ENCODE assay signal across 24 mouse cellular contexts in genomic region chr2:166535519-166535918, GRCm38 (mm10).
DNase-seq lines count a peak whose midpoint lies in the region; ATAC-seq and TF ChIP-seq lines count a peak whose summit lies in the region.
"Had no signal": no experiment of that assay in that cellular context is flagged by ENCODE, and none has a peak within 500 bp of the region (broad histone marks: within the 10 kb centered on the region; RNA-seq: fewer than 3 reads in every experiment).

No protein-coding gene starts in this region.

- 0 out of 2 replicates have a peak, but pooled peaks have one; percentile 19 for ATAC-seq in intestine, embryonic 14.5 days (replicated peaks; ENCODE audit: low FRiP score, low TSS enrichment, low read depth)
- ATAC-seq in intestine, embryonic 16.5 days, result no peak
- peak; percentile 81 for ATAC-seq in limb, embryonic 13.5 days (ENCODE audit: low FRiP score, low read depth)
- 0 out of 2 replicates have a peak, but pooled peaks have one; percentile 55 for ATAC-seq in neural tube, embryonic 15.5 days (ENCODE audit: low FRiP score)
- ATAC-seq: Patski had no signal

- H3K4me3 ChIP-seq in intestine, embryonic 14.5 days (ENCODE audit: low read depth, low read length), result no peak overlapping the region
- no peak overlapping the region for H3K4me3 ChIP-seq in intestine, embryonic 16.5 days (ENCODE audit: low read length)
- H3K4me3 ChIP-seq in kidney, adult 2 months (ENCODE audit: insufficient read depth, low read depth, low read length), result no peak overlapping the region
- no peak overlapping the region for H3K4me3 ChIP-seq in limb, embryonic 13.5 days
- no peak overlapping the region for H3K4me3 ChIP-seq in neural tube, embryonic 15.5 days (replicated peaks)
- H3K4me3 ChIP-seq: gastrocnemius, adult 2 months; hindbrain, embryonic 15.5 days; liver, embryonic 13.5 days; midbrain, embryonic 12.5 days had no signal

- no peak overlapping the region for H3K9ac ChIP-seq in intestine, embryonic 14.5 days (ENCODE audit: low read length)
- no peak overlapping the region for H3K9ac ChIP-seq in intestine, embryonic 16.5 days (ENCODE audit: low read depth, low read length)
- no peak overlapping the region for H3K9ac ChIP-seq in limb, embryonic 13.5 days
- no peak overlapping the region for H3K9ac ChIP-seq in neural tube, embryonic 15.5 days (replicated peaks)
- H3K9ac ChIP-seq: hindbrain, embryonic 15.5 days; liver, embryonic 13.5 days; midbrain, embryonic 12.5 days had no signal

- H3K9me3 ChIP-seq in intestine, embryonic 14.5 days (ENCODE audit: control insufficient read depth, low read length), result no peaks in the 10 kb centered on the region; the same call in 1 of the 2 replicates
- no peaks in the 10 kb centered on the region for H3K9me3 ChIP-seq in intestine, embryonic 16.5 days (ENCODE audit: control insufficient read depth, low read length)
- H3K9me3 ChIP-seq in limb, embryonic 13.5 days, result peaks cover under 1% of the 10 kb centered on the region; the same call in 1 of the 2 replicates
- no peaks in the 10 kb centered on the region for H3K9me3 ChIP-seq in neural tube, embryonic 15.5 days (replicated peaks)
- H3K9me3 ChIP-seq: hindbrain, embryonic 15.5 days; liver, embryonic 13.5 days had no signal

- no peaks in the 10 kb centered on the region for H3K4me1 ChIP-seq in intestine, embryonic 14.5 days (replicated peaks; ENCODE audit: control insufficient read depth, insufficient read depth, low read length)
- no peaks in the 10 kb centered on the region for H3K4me1 ChIP-seq in intestine, embryonic 16.5 days (ENCODE audit: control insufficient read depth, insufficient read depth, low read length)
- no peaks in the 10 kb centered on the region for H3K4me1 ChIP-seq in kidney, adult 2 months (ENCODE audit: control insufficient read depth, insufficient read depth, low read length)
- peaks cover 14% of the 10 kb centered on the region for H3K4me1 ChIP-seq in limb, embryonic 13.5 days
- H3K4me1 ChIP-seq in neural tube, embryonic 15.5 days, result peaks cover 16% of the 10 kb centered on the region
- H3K4me1 ChIP-seq: hindbrain, embryonic 15.5 days; liver, embryonic 13.5 days; midbrain, embryonic 12.5 days had no signal

- WGBS in intestine, embryonic 14.5 days, result 74% methylated on average over 11 of the region's 11 CpGs
- 79% methylated on average over 11 of the region's 11 CpGs for WGBS in intestine, embryonic 16.5 days
- 40% methylated on average over 11 of the region's 11 CpGs for WGBS in kidney, adult 2 months
- WGBS in limb, embryonic 13.5 days, result 44% methylated on average over 11 of the region's 11 CpGs
- 42% methylated on average over 11 of the region's 11 CpGs for WGBS in neural tube, embryonic 15.5 days

- no peaks in the 10 kb centered on the region for H3K27me3 ChIP-seq in intestine, embryonic 14.5 days (replicated peaks; ENCODE audit: control insufficient read depth, insufficient read depth, low read length)
- H3K27me3 ChIP-seq in intestine, embryonic 16.5 days (replicated peaks; ENCODE audit: control insufficient read depth, insufficient read depth, low read length), result no peaks in the 10 kb centered on the region
- H3K27me3 ChIP-seq in kidney, adult 2 months (replicated peaks; ENCODE audit: control insufficient read depth, insufficient read depth, low read length), result no peaks in the 10 kb centered on the region
- no peaks in the 10 kb centered on the region for H3K27me3 ChIP-seq in limb, embryonic 13.5 days
- H3K27me3 ChIP-seq in neural tube, embryonic 15.5 days (replicated peaks), result no peaks in the 10 kb centered on the region
- H3K27me3 ChIP-seq: hindbrain, embryonic 15.5 days; liver, embryonic 13.5 days; midbrain, embryonic 12.5 days had no signal

- DNase-seq in intestine, embryonic 14.5 days (ENCODE audit: low spot score), result no peak
- DNase-seq in kidney, postnatal 10 days, result peak; percentile 37
- no peak for DNase-seq in kidney, adult 2 months
- DNase-seq in left cerebral cortex, adult 18-20 months (ENCODE audit: low spot score in 2 of 2), result no peak
- DNase-seq in thymus, postnatal 10 days (ENCODE audit: low spot score in 2 of 2), result no peak
- DNase-seq: adrenal gland, adult 2 months; B cell, adult 2 months; cerebellum, adult 11 months; cerebellum, postnatal 10 days; gastrocnemius, adult 2 months; heart, postnatal 4 days; kidney, postnatal 36 days; left cerebral cortex, postnatal 4 days; liver, embryonic 13.5 days; lung, adult 2 months; right cerebral cortex, postnatal 4 days; thymus, adult 2 months had no signal

- no peak overlapping the region for H3K27ac ChIP-seq in intestine, embryonic 14.5 days (ENCODE audit: low read depth)
- no peak overlapping the region for H3K27ac ChIP-seq in intestine, embryonic 16.5 days (ENCODE audit: low read length)
- no peak overlapping the region for H3K27ac ChIP-seq in kidney, adult 2 months (ENCODE audit: insufficient read depth, low read depth, low read length)
- H3K27ac ChIP-seq in limb, embryonic 13.5 days, result peak overlapping the region; percentile 70
- H3K27ac ChIP-seq in neural tube, embryonic 15.5 days (replicated peaks), result peak overlapping the region; percentile 77
- H3K27ac ChIP-seq: gastrocnemius, adult 2 months; liver, embryonic 13.5 days; midbrain, embryonic 12.5 days had no signal

- H3K36me3 ChIP-seq in intestine, embryonic 14.5 days (ENCODE audit: control insufficient read depth, insufficient read depth, low read length), result no peaks in the 10 kb centered on the region
- no peaks in the 10 kb centered on the region for H3K36me3 ChIP-seq in intestine, embryonic 16.5 days (ENCODE audit: control insufficient read depth, insufficient read depth, low read length)
- no peaks in the 10 kb centered on the region for H3K36me3 ChIP-seq in kidney, adult 2 months (ENCODE audit: control insufficient read depth, insufficient read depth, low read length)
- H3K36me3 ChIP-seq in limb, embryonic 13.5 days, result no peaks in the 10 kb centered on the region
- no peaks in the 10 kb centered on the region for H3K36me3 ChIP-seq in neural tube, embryonic 15.5 days
- H3K36me3 ChIP-seq: G1E; hindbrain, embryonic 15.5 days; liver, embryonic 13.5 days; midbrain, embryonic 12.5 days had no signal

- no peak for TF ChIP-seq CTCF in kidney, adult 2 months (conservative IDR thresholded peaks at IDR 0.05; ENCODE audit: insufficient read depth, insufficient read length, low read depth, low read length)

- no peak overlapping the region for H3K4me2 ChIP-seq in intestine, embryonic 14.5 days (ENCODE audit: low read length)
- H3K4me2 ChIP-seq in intestine, embryonic 16.5 days (ENCODE audit: low read depth, low read length), result no peak overlapping the region
- peak overlapping the region; percentile 28 for H3K4me2 ChIP-seq in limb, embryonic 13.5 days (replicated peaks)
- peak overlapping the region; percentile 35 for H3K4me2 ChIP-seq in neural tube, embryonic 15.5 days
- H3K4me2 ChIP-seq: hindbrain, embryonic 15.5 days; liver, embryonic 13.5 days; midbrain, embryonic 12.5 days had no signal

- TF ChIP-seq POLR2A in kidney, adult 2 months (IDR thresholded peaks at IDR 0.05; ENCODE audit: low read depth, low read length), result no peak

Comparison
In these comparisons a context has a peak if more than half of its experiments do, and no peak if none do; other contexts are left out.
1. H3K27ac ChIP-seq: peak in limb, embryonic 13.5 days (single experiment) and neural tube, embryonic 15.5 days (single experiment); none in intestine, embryonic 14.5 days (single experiment), intestine, embryonic 16.5 days (single experiment) and kidney, adult 2 months (single experiment).
2. H3K4me2 ChIP-seq: peak in limb, embryonic 13.5 days (single experiment) and neural tube, embryonic 15.5 days (single experiment); none in intestine, embryonic 14.5 days (single experiment) and intestine, embryonic 16.5 days (single experiment).